Mouse (Mus musculus): ENCODE results near the gene Htra3.

GRCm38 (mm10) chr5:35727447-35727846, 47.9 kb upstream of the Htra3 start:
- TF ChIP-seq POLR2A (IDR thresholded peaks at IDR 0.05; ENCODE audit: extremely low read depth, insufficient read depth, low read length): no peak
- TF ChIP-seq CTCF (IDR thresholded peaks at IDR 0.05; ENCODE audit: extremely low read depth, insufficient read depth, low read length): no peak
